Mouse (Mus musculus): ENCODE data around the gene Acrbp.

GRCm38 (mm10) chr6:125041047-125041446, 8.4 kb upstream of the Acrbp start:
- TF ChIP-seq POLR2A (IDR thresholded peaks at IDR 0.05; ENCODE audit: extremely low read depth, insufficient read depth, low read length) (no peak), CTCF (IDR thresholded peaks at IDR 0.05; ENCODE audit: low read depth, low read length) (no peak)
